Mouse (Mus musculus) kidney, embryonic 14.5 days (tissue): ENCODE measurements around the gene Tmem33. TPM values are rescaled to one million over a fixed set of nuclear protein-coding genes. Genes with fewer than 3 reads are reported as not detected.

ENCODE experiments used
- ATAC-seq: fragments of 200-750 bp; cut with Nextera tagmentation; 2 replicates; pipeline ENCODE4 v1.8.0; 2017; ENCODE audit warnings: moderate number of reproducible peaks, mild to moderate bottlenecking, moderate TSS enrichment, moderate library complexity; ENCODE audit not compliant: low FRiP score, low TSS enrichment
- H3K27ac ChIP-seq: fragments of 300-500 bp; sonication (generic); 2 replicates; pipeline ENCODE4 v1.5.1; 2014; ENCODE audit warnings: low read depth, mild to moderate bottlenecking, low read length, moderate library complexity, mixed read lengths
- H3K27me3 ChIP-seq: fragments of 300-500 bp; sonication (generic); 2 replicates; pipeline ENCODE4 v1.6.1; 2014; ENCODE audit warnings: mild to moderate bottlenecking, low read length; ENCODE audit not compliant: control insufficient read depth, insufficient read depth
- H3K36me3 ChIP-seq: fragments of 300-500 bp; sonication (generic); 2 replicates; pipeline ENCODE4 v1.6.1; 2014; ENCODE audit warnings: low read length, mixed read lengths; ENCODE audit not compliant: control insufficient read depth, insufficient read depth
- H3K4me1 ChIP-seq: fragments of 300-500 bp; sonication (generic); 2 replicates; pipeline ENCODE4 v1.6.1; 2014; ENCODE audit warnings: low read length, mixed read lengths; ENCODE audit not compliant: control insufficient read depth, insufficient read depth
- H3K4me2 ChIP-seq: fragments of 300-500 bp; sonication (generic); replicated peaks from 2 replicates; pipeline ENCODE4 v1.6.1; 2014; ENCODE audit warnings: low read depth, mild to moderate bottlenecking, low read length
- H3K4me3 ChIP-seq: fragments of 300-500 bp; sonication (generic); 2 replicates; pipeline ENCODE4 v1.5.1; 2014; ENCODE audit warnings: mild to moderate bottlenecking, low read length
- H3K9ac ChIP-seq: fragments of 300-500 bp; sonication (generic); 2 replicates; pipeline ENCODE4 v1.6.1; 2014; ENCODE audit warnings: low read depth, mild to moderate bottlenecking, low read length, moderate library complexity
- H3K9me3 ChIP-seq: fragments of 300-500 bp; sonication (generic); 2 replicates; pipeline ENCODE4 v1.6.1; 2016; ENCODE audit warnings: low read length; ENCODE audit not compliant: control insufficient read depth
- WGBS: fragments of 180-500 bp; shearing (Covaris S2); extraction: QIAGEN DNeasy Blood & Tissue Kit; methylation state at CpG from one replicate; pipeline ENCODE4 v1.1.7; 2014; 5-methylcytosine and 5-hydroxymethylcytosine counted together
- polyA plus RNA-seq: library from polyadenylated mRNA; unstranded; fragments of >200 nt; fragmentation: Nextera tagmentation; extraction: Ambion mirVana; gene quantifications from 2 replicates; pipeline ENCODE4 v1.2.1, GENCODE M21; 2014

Tmem33 gene
- polyA plus RNA-seq = 90.9 and 109 TPM in 2 replicates

- H3K4me2 ChIP-seq = peak within 1 kb of the TSS; percentile 68
Measured at GRCm38 (mm10) chr5:67260531-67261371, at the start of gene Tmem33. Tmem33 (plus strand) TSS chr5:67260565.

DNA sequence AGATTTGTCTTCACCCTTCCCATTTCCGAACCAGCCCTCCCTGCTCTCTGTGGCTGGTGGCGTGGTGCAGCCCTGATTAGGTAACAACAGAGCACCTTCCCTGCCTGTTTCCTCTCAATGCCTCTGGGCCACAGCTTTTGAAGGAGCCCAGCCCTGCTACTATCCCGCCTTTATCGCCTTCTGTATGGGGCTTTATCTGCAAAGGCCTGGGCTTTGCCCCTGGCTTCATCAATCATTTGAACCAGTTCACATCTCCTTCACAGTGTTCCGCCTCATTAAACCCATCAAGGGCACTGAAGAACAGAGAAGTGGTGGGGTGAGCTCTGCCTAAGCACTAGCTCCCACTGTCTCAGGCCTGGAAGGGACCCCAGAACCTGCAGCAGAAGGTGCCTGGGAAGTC, 47.2 kb upstream of the Tmem33 start:
- Histone ChIP-seq H3K9ac (no peak overlapping the region), H3K9me3 (0 out of 2 replicates have a peak, but pooled peaks cover 3% of the 10 kb centered on the region), H3K27ac (no peak overlapping the region), H3K4me3 (no peak overlapping the region), H3K27me3 (peaks cover 58% of the 10 kb centered on the region), H3K4me2 (no peak overlapping the region), H3K36me3 (no peaks in the 10 kb centered on the region), H3K4me1 (no peaks in the 10 kb centered on the region)
- ATAC-seq = peak; percentile 75
- 12% methylated on average over 5 of the region's 5 CpGs for WGBS

More at GRCm38 (mm10) chr5:67260531-67261371, at the start of gene Tmem33:
- Histone ChIP-seq H3K4me3 (peak within 1 kb of the TSS; percentile 94), H3K27me3 (no peaks in the 10 kb centered on the region), H3K4me1 (0 out of 2 replicates have a peak, but pooled peaks cover 5% of the 10 kb centered on the region), H3K27ac (peak within 1 kb of the TSS; percentile 93), H3K36me3 (peaks cover 25% of the 10 kb centered on the region), H3K9ac (peak within 1 kb of the TSS; percentile 86), H3K9me3 (no peaks in the 10 kb centered on the region)
- under 1% methylated on average over 67 of the region's 67 CpGs for WGBS
- ATAC-seq = peak; percentile 90

DNA sequence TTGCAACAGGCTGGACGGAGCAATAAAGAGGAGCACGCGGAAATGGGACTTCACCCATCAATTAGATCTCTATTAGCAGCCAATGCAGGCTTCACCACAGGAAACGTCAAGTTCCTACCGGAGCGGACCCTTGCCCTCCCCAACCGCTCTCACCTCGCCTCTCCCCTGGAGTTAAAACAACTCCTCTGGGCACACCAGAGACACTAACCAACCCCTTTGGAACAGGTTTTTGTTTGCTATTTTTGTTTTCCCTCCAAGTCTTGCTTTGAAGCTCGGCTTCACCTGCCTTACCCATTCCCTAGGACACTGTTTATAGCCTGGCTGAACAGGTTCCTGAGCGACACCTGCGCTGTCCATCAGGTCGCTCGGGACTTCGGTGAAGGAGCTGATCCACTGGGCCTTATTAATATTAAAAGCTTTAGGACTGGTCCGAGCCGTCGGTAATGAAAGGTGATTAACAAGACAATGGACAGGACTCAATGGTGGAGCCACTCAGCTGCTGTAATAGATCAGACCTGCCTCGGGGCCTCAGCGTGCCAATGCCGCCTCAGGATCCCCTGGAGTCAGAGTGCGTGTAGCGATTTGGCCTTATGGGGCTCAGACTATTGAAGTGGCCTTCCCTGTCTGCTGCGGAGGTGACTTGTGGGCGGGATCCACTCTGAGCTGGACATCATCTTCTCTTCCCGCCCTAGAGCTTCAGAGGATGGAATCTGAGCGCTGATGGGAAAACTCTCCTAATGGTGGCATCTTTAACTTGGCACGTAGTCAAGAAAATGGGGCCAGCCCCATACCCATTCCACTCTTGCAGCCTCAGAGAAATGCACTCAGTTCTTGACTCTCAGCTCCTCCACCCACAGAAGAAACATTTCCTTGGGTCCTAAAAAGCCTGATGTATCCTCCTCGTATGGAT, 45.0 kb upstream of the Tmem33 start:
- ATAC-seq = no peak
- Histone ChIP-seq H3K27me3 (peaks cover 70% of the 10 kb centered on the region), H3K4me2 (no peak overlapping the region), H3K4me3 (no peak overlapping the region), H3K4me1 (no peaks in the 10 kb centered on the region), H3K9me3 (0 out of 2 replicates have a peak, but pooled peaks cover 3% of the 10 kb centered on the region), H3K27ac (no peak overlapping the region), H3K36me3 (no peaks in the 10 kb centered on the region), H3K9ac (no peak overlapping the region)
- WGBS = 1% methylated on average over 28 of the region's 28 CpGs

DNA sequence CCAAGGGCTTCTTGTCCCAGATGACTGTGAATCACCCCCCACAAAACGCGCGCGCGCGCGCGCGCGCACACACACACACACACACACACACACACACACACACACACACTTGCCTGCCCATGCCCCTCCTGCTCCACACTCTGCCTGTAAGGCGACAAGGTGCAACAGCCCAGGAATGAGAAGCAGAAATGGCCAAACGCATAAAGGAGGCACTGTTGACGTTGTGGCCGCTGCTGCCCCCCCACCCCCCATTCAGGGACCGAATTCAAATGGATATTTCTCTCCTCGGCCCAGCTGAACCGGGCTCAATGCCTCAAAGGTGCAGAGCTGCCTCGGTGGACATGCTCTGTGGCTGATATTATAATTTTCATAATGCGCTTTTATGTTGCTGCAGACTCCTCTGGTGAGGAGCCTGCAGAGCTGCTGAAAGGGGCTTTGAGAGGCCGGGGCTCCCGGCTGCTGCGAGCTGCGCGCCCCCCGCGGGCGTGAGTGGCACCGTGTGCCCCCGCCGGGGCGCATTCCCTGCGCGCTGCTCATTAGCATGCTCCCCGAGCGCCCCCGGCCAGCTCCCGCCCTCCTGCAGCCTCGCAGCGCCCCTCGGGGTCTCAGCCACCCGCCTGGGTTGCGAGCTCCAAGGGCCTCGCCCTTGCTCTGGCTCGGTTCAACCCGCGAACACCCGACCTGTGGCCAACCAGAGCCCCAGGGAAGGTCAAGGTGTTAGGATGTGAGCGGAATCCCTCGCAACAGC, 44.2 kb upstream of the Tmem33 start:
- 0 out of 2 replicates have a peak overlapping the region, but pooled peaks have one; percentile 2 for H3K4me2 ChIP-seq
- no peaks in the 10 kb centered on the region for H3K36me3 ChIP-seq
- H3K4me1 ChIP-seq = no peaks in the 10 kb centered on the region
- 0 out of 2 replicates have a peak, but pooled peaks cover 3% of the 10 kb centered on the region for H3K9me3 ChIP-seq
- peaks cover 78% of the 10 kb centered on the region for H3K27me3 ChIP-seq
- H3K4me3 ChIP-seq = peak overlapping the region; percentile 16
- ATAC-seq = peak; percentile 46; the same call in 1 of the 2 replicates
- H3K27ac ChIP-seq = no peak overlapping the region
- no peak overlapping the region for H3K9ac ChIP-seq
- WGBS = 1% methylated on average over 49 of the region's 49 CpGs

DNA sequence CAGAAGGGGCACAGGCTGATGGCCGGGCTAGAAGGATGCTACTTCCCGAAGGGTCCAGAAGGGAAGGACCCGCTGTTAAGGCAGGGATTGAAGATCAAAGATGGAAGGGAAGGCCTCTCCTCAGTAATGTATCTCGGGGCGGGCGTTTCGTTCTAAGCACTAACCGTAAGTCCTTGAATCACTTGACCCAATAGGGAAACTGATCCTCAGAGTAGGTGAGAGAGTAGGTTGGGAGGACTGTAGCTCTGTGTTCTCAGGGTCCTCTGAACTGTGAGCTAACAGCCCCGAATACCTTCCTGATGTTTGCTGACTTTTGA, 43.6 kb upstream of the Tmem33 start:
- under 1% methylated on average over 9 of the region's 9 CpGs for WGBS
- H3K27me3 ChIP-seq = peaks cover 80% of the 10 kb centered on the region
- 0 out of 2 replicates have a peak, but pooled peaks cover 3% of the 10 kb centered on the region for H3K9me3 ChIP-seq
- ATAC-seq = no peak
- no peaks in the 10 kb centered on the region for H3K36me3 ChIP-seq
- H3K4me2 ChIP-seq = no peak overlapping the region
- no peak overlapping the region for H3K9ac ChIP-seq
- peak overlapping the region; percentile 16 for H3K4me3 ChIP-seq
- no peaks in the 10 kb centered on the region for H3K4me1 ChIP-seq
- H3K27ac ChIP-seq = no peak overlapping the region

DNA sequence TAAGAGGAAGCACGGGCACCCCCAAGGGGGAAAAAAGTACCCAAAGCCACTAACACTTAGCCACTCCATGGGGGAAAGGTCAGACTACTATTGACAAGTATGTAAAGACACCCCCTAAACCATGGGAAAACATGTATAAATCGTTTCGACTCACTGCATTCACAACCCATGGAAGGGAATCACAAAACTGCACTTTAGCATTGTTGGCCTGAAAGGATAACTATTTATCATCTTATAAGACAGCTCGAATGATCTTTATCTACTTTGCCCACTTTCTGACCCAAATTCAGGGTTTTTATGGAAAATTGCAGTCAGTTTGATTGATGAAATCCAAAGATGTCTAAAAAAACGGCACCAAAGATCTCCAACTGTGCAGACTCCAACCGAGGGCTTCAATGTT, 38.5 kb upstream of the Tmem33 start:
- WGBS = 4% methylated on average over 6 of the region's 6 CpGs
- Histone ChIP-seq H3K9me3 (peaks cover 8% of the 10 kb centered on the region), H3K4me3 (no peak overlapping the region), H3K4me2 (no peak overlapping the region), H3K9ac (no peak overlapping the region), H3K36me3 (no peaks in the 10 kb centered on the region), H3K27me3 (peaks cover 95% of the 10 kb centered on the region), H3K27ac (no peak overlapping the region), H3K4me1 (peaks cover 5% of the 10 kb centered on the region; the same call in 1 of the 2 replicates)
- ATAC-seq = no peak

DNA sequence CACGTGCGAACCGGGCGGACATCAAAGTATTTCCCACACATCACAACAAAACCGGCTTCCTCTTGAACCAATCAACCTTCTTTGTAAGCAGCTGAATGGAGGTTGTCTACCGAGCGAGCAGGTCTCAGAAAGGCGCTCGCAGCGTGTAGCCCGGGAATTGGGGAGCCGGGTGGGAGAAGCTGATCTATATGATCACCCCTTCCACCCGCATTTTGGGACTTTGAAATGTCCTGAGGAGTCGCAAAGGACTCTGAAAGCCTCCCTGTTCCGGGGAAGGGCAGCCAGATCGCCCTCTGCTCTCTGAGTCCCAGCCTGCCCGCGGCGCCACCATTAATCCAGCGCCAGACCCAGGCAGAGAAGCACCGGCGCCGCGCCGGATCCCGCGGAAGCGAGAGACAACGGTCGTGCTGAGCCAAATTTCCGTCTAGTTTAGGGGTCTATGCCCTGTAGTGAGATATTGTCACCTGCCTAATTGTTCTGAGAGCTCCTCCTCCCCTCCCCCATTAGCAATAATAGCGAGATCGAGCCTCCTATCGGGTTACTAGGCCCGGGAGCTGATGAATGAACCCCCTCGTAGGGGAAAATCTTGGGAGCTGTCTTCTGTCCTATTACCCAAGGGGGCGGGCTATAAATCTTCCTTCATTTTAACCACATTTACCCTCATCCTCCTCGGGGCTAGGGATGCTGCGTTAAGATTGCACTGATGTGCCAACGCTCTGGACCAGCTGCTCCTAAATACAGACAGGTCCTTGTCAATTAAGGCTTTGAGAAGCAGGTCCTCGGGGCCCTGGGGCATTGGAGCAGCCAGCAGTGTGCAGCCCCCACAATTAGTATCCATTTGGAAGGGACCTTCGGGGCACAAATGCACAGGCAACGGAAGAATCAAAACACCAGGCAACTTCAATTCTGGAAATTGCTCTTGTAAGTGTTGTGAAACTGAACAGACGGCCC, 37.6 kb upstream of the Tmem33 start:
- Histone ChIP-seq H3K36me3 (no peaks in the 10 kb centered on the region), H3K9ac (0 out of 2 replicates have a peak overlapping the region, but pooled peaks have one; percentile 18), H3K27me3 (peaks cover 98% of the 10 kb centered on the region), H3K4me2 (peak overlapping the region; percentile 27), H3K27ac (no peak overlapping the region), H3K9me3 (peaks cover 8% of the 10 kb centered on the region), H3K4me3 (peak overlapping the region; percentile 22), H3K4me1 (peaks cover 5% of the 10 kb centered on the region; the same call in 1 of the 2 replicates)
- 1% methylated on average over 44 of the region's 44 CpGs for WGBS
- ATAC-seq = 0 out of 2 replicates have a peak, but pooled peaks have one; percentile 46
